Mouse (Mus musculus) adrenal gland, adult 2 months (tissue): ENCODE measurements around the gene Sh2d5. TPM values are rescaled to one million over a fixed set of nuclear protein-coding genes. Genes with fewer than 3 reads are reported as not detected.

ENCODE experiments used
- DNase-seq: peaks from one replicate; pipeline ENCODE4 v3.0.0; 2021
- polyA plus RNA-seq: library from polyadenylated mRNA; depleted of rRNA; stranded (reverse); fragments of >200 nt; gene quantifications from 2 replicates; pipeline ENCODE4 v1.2.3, GENCODE M21; 2012
- total RNA-seq, 2 experiments: library from RNA; stranded (reverse); gene quantifications; 2 replicates each; pipeline ENCODE4 v1.2.3; 2021

Gene Sh2d5
- total and polyA plus RNA-seq, 3 experiments: 1.8 to 3.4 (median 2.0) TPM

- no peak for DNase-seq
These were observed 9.3 kb downstream of the Sh2d5 start for GRCm38 (mm10) chr4:138259482-138259881.

- peak; percentile 92 for DNase-seq
These were observed 11.9 kb downstream of the Sh2d5 start for GRCm38 (mm10) chr4:138261843-138262681.

GRCm38 (mm10) chr4:138267869-138268268 lies 17.7 kb downstream of the Sh2d5 start:
- DNase-seq: no peak

GRCm38 (mm10) chr4:138272011-138272997 lies 22.1 kb downstream of the Sh2d5 start:
- DNase-seq: no peak

GRCm38 (mm10) chr4:138278346-138278745 lies 28.1 kb downstream of the Sh2d5 start:
- peak; percentile 23 for DNase-seq

GRCm38 (mm10) chr4:138282834-138283233 lies 32.6 kb downstream of the Sh2d5 start:
- peak; percentile 67 for DNase-seq

- DNase-seq: no peak
These were observed 36.2 kb downstream of the Sh2d5 start for GRCm38 (mm10) chr4:138286411-138286810.

GRCm38 (mm10) chr4:138288691-138289090 lies 38.5 kb downstream of the Sh2d5 start:
- DNase-seq: no peak

- no peak for DNase-seq
These were observed 41.8 kb downstream of the Sh2d5 start for GRCm38 (mm10) chr4:138292028-138292427.

GRCm38 (mm10) chr4:138293261-138293948 lies 43.2 kb downstream of the Sh2d5 start:
- DNase-seq: no peak

GRCm38 (mm10) chr4:138293949-138294550 lies 43.8 kb downstream of the Sh2d5 start:
- no peak for DNase-seq

GRCm38 (mm10) chr4:138301271-138301780 lies 51.1 kb downstream of the Sh2d5 start:
- DNase-seq: no peak

- no peak for DNase-seq
These were observed 52.8 kb downstream of the Sh2d5 start for GRCm38 (mm10) chr4:138303011-138303410.

GRCm38 (mm10) chr4:138303742-138304141 lies 53.5 kb downstream of the Sh2d5 start:
- no peak for DNase-seq

GRCm38 (mm10) chr4:138304340-138305104 lies 54.3 kb downstream of the Sh2d5 start, which contains the start of gene Ddost:
Gene Ddost, plus strand, starts transcription at chr4:138304730.
- peak; percentile 98 for DNase-seq

GRCm38 (mm10) chr4:138307025-138307424 lies 56.8 kb downstream of the Sh2d5 start:
- DNase-seq: no peak

- no peak for DNase-seq
These were observed 57.5 kb downstream of the Sh2d5 start for GRCm38 (mm10) chr4:138307739-138308138.

GRCm38 (mm10) chr4:138310311-138310910 lies 60.2 kb downstream of the Sh2d5 start:
- DNase-seq: no peak
